Mouse (Mus musculus) CD4-positive, CD25-positive, alpha-beta regulatory T cell, adult 4 months (primary cell): Measurements from ENCODE around the gene Mlana. TPM values are rescaled to one million over a fixed set of nuclear protein-coding genes. Genes with fewer than 3 reads are reported as not detected.

Experiments
- ATAC-seq: one replicate; pipeline ENCODE4 v1.8.0; 2017
- polyA plus RNA-seq, 2 experiments: library from polyadenylated mRNA; unstranded; fragments of 100-300 nt; shearing (Covaris generic); gene quantifications; one replicate each; pipeline ENCODE4 v1.2.1; 2017

Gene Mlana
- polyA plus RNA-seq, 2 experiments from 2014 or later: not detected

GRCm38 (mm10) chr19:29676479-29677193 is 21.0 kb upstream of the Mlana start:
- no peak for ATAC-seq

GRCm38 (mm10) chr19:29678181-29678778 is 19.3 kb upstream of the Mlana start:
- no peak for ATAC-seq

GRCm38 (mm10) chr19:29680182-29681152 is 17.2 kb upstream of the Mlana start:
- peak; percentile 54 for ATAC-seq

GRCm38 (mm10) chr19:29683844-29684540 is 13.6 kb upstream of the Mlana start:
- peak; percentile 61 for ATAC-seq

- no peak for ATAC-seq
Observed at GRCm38 (mm10) chr19:29695071-29695470, 2.6 kb upstream of the Mlana start.

- no peak for ATAC-seq
Observed at GRCm38 (mm10) chr19:29696309-29696708, 1.3 kb upstream of the Mlana start.

- no peak for ATAC-seq
Observed at GRCm38 (mm10) chr19:29696840-29697239, 784 bp upstream of the Mlana start.

GRCm38 (mm10) chr19:29701707-29702106 is 4.1 kb downstream of the Mlana start:
- ATAC-seq: no peak

- ATAC-seq: no peak
Observed at GRCm38 (mm10) chr19:29704436-29704835, 6.8 kb downstream of the Mlana start.

- ATAC-seq: peak; percentile 17
Observed at GRCm38 (mm10) chr19:29707314-29707898, 9.8 kb downstream of the Mlana start.

GRCm38 (mm10) chr19:29708003-29708402 is 10.4 kb downstream of the Mlana start:
- peak; percentile 89 for ATAC-seq

- no peak for ATAC-seq
Observed at GRCm38 (mm10) chr19:29708461-29708860, 10.8 kb downstream of the Mlana start.

GRCm38 (mm10) chr19:29709461-29709860 is 11.8 kb downstream of the Mlana start:
- no peak for ATAC-seq

- ATAC-seq: no peak
Observed at GRCm38 (mm10) chr19:29713451-29713850, 15.8 kb downstream of the Mlana start.

GRCm38 (mm10) chr19:29717854-29718253 is 20.2 kb downstream of the Mlana start:
- peak; percentile 71 for ATAC-seq

GRCm38 (mm10) chr19:29718476-29718875 is 20.9 kb downstream of the Mlana start:
- ATAC-seq: no peak

GRCm38 (mm10) chr19:29735421-29735820 is 37.8 kb downstream of the Mlana start:
- no peak for ATAC-seq

GRCm38 (mm10) chr19:29739608-29740007 is 42.0 kb downstream of the Mlana start:
- ATAC-seq: no peak

GRCm38 (mm10) chr19:29740661-29741060 is 43.0 kb downstream of the Mlana start:
- ATAC-seq: no peak

GRCm38 (mm10) chr19:29743531-29743930 is 45.9 kb downstream of the Mlana start:
- no peak for ATAC-seq

GRCm38 (mm10) chr19:29750994-29751393 is 53.4 kb downstream of the Mlana start:
- no peak for ATAC-seq

GRCm38 (mm10) chr19:29753939-29754338 is 56.3 kb downstream of the Mlana start:
- ATAC-seq: no peak
